Mouse (Mus musculus) NIH3T3 (cell line): ENCODE results near the gene Dcaf15.

Source experiments
- DNase-seq: peaks from one replicate; pipeline ENCODE4 v3.0.0-alpha.2; 2012; ENCODE audit warnings: low read depth

The Dcaf15 gene

DNA sequence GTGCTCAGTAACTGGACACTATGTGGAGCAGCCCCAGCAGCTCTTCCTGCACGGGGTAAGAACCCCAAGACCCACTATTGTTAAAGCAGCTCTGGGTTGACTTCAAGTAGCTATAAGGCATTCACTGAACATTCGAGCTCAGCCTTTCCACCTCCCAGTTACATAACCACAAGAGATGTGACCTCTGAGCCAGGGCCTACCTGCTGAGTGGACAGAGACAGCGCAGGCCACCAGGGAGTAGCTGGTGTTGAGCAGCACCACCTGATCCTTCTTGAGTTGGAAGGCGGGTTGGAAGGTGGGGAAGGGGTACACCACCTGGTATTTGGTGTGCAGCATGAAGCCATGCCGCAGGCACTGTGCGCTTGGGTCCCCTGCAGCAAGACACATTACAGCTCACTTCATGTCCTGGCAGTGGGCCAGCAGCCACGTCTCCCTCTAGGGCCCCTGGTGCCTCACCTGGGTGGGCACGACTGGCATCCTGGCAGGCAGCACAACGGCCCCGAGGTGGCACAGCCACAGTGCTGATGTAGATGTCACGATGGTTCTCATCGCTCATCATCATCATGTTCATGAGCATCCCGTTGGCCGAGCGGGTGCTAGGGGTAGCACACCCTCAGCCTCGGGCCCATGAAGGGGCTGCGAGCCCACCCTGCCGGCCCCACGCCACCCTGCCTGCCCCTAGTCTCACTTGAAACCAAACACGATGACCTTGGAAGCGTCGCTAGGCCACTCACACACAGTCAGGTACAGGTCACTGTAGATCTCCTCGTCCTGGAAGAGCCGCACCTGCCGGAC lies 2.9 kb downstream of the Dcaf15 start:
- no peak for DNase-seq

DNA sequence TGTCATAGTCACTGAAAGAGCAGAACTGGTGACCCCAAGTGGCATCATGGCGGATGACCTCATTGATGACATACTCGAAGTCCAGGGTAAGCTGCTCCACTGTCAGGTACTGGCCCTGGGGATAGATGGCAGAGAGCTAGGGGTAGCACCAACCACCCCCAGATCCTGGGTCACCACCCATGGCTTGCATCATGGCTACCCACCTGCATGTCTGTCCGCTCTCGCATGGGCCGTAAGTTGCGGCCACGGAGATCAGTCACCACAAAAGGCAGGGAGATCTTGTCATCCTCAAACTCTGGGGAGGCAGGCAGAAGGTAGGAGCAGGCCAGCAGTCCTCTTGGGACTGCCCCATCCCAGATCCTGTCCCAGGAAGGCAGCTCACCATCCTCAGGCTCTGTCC lies 6.2 kb downstream of the Dcaf15 start:
- DNase-seq, result no peak

GRCm38 (mm10) chr8:84096061-84096460 lies 8.5 kb downstream of the Dcaf15 start:
- no peak for DNase-seq

GRCm38 (mm10) chr8:84090585-84090984 lies 14.0 kb downstream of the Dcaf15 start:
- no peak for DNase-seq

DNA sequence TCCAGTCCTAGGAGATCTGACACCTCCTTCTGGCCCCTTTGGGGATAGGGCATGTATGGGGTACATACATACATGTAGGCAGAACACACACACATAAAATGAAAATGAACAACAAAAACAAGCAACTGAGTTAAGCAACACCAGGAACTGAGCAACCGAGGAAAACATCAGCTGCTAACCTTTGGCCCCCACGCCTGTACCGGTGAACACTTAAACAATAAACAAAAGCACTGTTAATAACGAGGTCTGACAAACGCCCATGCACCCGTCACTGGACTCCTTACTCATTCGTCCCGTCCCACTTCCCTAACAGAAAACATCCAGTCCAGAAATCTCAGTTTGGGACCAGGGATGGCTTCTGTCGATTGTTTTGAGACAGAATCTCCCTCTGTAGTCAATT lies 15.3 kb downstream of the Dcaf15 start:
- DNase-seq, result no peak

- no peak for DNase-seq
Observed at GRCm38 (mm10) chr8:84087821-84088220, 16.7 kb downstream of the Dcaf15 start.

- DNase-seq, result no peak
Observed at GRCm38 (mm10) chr8:84087156-84087555, 17.4 kb downstream of the Dcaf15 start.

- DNase-seq, result no peak
Observed at GRCm38 (mm10) chr8:84084341-84085115, 20.0 kb downstream of the Dcaf15 start.

DNA sequence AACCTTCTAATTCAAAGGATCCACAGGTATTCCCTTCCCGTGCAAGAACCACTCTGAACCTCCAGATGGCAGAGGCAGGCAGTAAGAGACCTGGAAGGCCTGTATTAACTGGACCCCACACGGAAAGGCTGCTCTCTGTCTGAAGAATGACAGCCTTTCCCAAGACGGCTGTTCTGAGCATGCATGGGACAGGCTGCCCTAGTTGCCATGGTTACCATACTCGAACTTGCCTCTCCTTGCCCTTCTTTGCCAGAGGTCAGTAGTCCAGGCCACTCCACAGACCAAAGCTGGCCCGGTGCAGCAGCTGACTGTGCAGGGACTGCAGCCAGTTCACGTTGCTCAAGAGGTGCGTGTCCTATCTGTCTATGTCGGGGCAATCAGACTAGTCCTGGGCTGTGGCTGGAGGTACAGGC lies 20.7 kb downstream of the Dcaf15 start:
- peak; percentile 24 for DNase-seq

DNA sequence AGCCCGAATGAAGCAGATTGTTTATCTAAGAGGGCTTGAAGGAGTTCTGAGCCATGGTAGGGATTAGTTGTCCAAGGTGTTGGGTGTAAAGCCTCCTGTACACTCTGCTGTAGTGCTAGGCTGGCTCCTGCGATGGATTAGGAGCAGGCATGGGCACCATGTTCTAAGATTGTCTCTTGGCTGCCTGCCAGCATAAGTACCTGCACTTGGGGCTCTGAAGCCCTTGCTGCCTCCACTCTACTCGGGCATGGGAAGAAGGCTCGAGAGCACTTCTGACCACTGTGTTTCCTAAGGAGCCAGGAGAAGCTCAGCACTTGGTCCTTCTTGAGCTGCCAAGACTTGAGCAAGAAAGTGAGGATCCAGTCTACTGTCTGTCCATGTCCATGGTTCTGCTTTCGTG lies 25.4 kb downstream of the Dcaf15 start:
- no peak for DNase-seq

DNA sequence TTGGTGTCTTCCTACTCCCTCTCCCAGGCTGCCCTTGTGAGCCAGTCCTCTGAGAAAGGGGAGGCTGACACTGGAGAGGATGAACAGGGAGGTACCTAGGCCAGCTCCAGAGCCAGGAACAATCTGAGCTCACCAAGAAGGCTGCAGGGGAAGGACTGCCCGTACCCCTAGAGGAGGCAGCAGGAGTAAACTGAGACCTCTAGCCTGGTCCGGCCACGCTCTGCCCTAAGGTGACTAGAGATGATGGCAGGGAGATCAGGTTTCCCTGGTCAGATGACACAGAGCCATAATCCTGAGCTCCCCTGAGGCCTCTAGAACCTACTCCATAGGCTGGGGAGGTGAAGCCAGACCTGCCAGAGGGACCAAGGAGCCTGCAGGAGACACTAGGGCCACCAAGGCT lies 27.7 kb downstream of the Dcaf15 start:
- no peak for DNase-seq

GRCm38 (mm10) chr8:84076412-84076811 lies 28.2 kb downstream of the Dcaf15 start:
- DNase-seq, result no peak

DNA sequence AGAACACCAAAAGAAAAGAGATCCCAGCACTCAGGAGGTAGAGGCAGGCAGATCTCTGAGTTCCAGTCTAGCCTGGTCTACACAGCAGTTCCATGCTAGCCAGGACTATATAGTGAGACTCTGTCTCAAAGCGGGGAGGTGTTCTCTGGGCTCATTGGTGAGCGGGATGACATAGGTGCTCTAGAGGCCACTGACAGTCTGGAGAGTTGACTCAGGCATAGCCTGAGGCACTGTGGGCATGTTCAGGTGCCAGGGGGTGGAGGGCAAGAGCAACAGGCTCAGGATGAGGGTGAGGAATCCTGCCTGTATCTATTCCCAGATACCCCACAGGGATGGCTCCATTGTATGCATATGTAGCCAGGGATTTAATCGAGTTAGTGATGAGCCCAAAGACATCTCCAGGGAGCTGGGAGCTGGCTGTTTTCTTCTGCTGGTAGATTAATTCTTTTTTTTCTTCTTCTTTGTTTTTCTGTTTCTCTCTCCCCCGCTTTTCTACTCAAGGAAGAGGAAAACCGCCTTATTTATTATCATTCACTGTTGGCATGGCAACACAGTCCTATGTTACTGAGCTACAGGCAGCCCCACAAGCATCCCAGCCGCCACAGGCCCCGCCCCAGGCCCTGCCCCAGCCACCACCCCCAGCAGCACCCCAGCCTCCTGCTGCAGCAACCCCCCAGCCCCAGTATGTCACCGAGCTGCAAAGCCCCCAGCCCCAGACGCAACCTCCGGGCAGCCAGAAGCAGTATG lies 31.2 kb downstream of the Dcaf15 start:
- no peak for DNase-seq

DNA sequence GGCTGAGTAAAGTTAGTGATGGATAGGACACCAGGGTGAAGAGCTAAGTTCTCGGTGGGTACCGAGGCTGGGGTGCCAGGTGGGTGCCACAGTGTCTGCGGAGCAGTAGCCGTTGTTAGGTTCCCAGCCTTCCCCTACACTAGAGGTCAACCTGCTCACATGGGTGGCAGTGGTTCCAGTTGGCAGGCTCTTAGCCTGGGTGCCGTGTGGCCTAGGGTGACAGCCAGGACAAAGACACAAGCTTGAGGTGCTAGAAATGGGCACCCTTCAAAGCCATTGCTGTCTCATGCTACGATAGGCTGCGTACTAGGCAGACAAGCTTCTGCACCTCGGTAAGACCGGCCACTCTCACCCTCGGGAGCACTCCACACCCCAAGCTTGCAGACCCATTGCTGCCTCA lies 32.2 kb downstream of the Dcaf15 start:
- no peak for DNase-seq

DNA sequence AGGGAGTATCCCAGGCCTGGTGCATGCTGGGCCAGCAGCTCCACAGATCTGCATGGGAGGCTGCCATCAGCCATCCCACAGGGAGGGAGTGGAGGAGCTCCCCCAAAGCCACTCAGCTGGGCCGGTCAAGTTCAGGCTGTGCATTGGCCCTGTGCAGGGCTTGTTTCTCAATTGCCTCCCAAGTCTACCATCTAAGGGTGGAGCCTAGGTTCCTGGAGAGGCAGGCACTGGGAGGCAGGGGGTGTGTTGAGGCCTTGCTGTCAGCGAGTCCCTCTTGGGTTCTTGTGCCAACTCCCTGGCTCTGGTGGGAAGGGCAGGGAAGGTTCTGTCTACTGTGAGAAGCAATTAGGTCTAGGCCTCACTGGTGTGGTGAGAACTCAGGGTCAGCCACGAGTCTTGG lies 32.6 kb downstream of the Dcaf15 start:
- DNase-seq, result peak; percentile 53

GRCm38 (mm10) chr8:84070667-84071066 lies 33.9 kb downstream of the Dcaf15 start:
- DNase-seq, result no peak

GRCm38 (mm10) chr8:84070241-84070640 lies 34.3 kb downstream of the Dcaf15 start:
- no peak for DNase-seq

GRCm38 (mm10) chr8:84069750-84070149 lies 34.8 kb downstream of the Dcaf15 start:
- no peak for DNase-seq

GRCm38 (mm10) chr8:84069169-84069568 lies 35.4 kb downstream of the Dcaf15 start:
- DNase-seq, result no peak

DNA sequence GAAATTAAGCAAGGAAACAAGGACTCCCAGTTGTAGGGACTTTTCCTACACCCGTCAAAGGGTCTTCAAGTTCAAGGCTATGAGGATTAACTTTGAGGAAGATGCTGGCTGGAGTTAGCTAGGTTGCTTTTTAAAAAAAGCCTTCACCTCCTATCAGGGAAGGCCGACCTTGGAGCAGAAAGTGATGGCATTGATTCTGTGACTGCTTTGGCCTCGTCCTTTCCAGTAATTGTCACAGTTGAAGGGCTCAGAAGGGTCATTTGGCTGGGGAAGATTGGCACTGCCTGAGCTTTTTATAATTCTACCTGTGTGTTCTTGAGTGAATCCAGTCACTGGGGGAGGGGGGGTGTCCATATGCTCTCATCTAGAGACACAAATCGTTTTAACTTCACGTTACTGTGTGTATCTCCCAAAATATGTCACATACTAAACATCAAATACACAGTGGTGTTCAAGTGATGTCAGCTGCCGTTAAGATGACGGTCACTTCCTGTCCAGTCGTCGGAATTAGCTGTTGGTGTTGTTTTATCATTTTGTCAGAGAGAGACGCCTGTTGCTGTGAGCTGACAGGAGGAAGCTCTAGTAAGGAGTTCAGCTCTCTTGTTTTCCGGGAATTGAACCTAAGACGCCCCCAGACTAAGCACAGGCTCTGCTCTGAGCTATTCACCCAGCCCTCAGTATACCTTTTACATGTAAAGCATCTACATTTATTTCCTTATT lies 36.1 kb downstream of the Dcaf15 start:
- DNase-seq, result no peak

DNA sequence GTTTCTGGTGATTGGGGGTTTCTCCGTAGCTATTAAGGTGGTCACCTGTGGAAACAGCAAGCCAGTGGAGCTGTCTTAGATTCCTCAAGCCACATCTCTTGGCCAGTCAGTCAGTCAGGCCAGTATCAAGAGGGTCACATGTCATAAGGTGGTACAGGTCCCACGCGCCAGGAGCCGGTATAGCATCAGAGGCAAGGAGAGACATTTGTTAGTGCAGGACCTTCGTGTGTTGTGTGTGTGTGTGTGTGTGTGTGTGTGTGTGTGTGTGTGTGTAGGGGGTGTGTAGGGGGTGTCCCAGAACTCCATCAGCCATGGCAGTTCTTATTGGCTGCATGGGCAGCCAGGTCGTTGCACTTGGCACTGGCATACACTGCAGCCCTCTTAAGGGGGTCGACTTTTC lies 36.7 kb downstream of the Dcaf15 start:
- no peak for DNase-seq

DNA sequence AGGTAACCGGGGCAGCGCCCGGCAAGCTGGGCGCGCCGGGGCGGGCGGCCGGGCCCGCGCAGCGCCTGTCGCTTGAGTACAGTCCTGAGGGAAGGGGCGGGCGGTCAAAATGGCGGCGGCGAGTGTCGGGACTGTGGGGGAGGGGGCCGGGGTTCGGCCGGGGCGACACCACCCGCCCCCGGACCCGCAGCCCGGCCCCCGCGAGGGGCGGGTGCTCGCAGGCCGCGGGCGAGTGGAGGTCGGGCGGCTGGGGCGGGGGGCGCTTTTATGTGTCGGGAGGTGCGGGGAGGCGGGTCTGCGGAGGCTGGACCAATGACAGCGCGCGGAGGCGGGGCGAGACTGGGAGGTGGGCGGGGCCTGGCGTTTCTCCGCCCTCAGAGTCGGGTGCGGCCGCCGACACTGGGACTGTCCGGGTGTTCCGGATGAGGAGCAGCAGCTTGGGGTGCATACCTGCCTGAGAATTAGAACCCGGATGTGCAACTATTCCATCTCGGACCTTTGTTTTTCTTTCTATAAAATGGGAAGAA lies 37.5 kb downstream of the Dcaf15 start:
- peak; percentile 96 for DNase-seq
